Mouse (Mus musculus) E14TG2a.4 (cell line): ENCODE results near the gene Strn4.
A peak's percentile ranks its signal among the peaks of the same experiment; 100 is the strongest.

Source experiments
- H3K27me3 ChIP-seq: 2 replicates; pipeline ENCODE4 v1.6.1; 2014; ENCODE audit warnings: low read length, control low read depth; ENCODE audit not compliant: insufficient read depth
- H3K36me3 ChIP-seq: 2 replicates; pipeline ENCODE4 v1.6.1; 2014; ENCODE audit warnings: low read length, control low read depth; ENCODE audit not compliant: insufficient read depth
- H3K4me1 ChIP-seq: replicated peaks from 2 replicates; pipeline ENCODE4 v1.6.1; 2014; ENCODE audit warnings: low read depth, low read length, control low read depth
- H3K4me3 ChIP-seq: replicated peaks from 2 replicates; pipeline ENCODE4 v1.5.1; 2014; ENCODE audit warnings: mild to moderate bottlenecking, low read length
- H3K9me3 ChIP-seq: 2 replicates; pipeline ENCODE4 v1.6.1; 2014; ENCODE audit warnings: low read length, control low read depth
- CTCF ChIP-seq: conservative IDR thresholded peaks from 2 replicates; pipeline ENCODE4 v1.5.1; 2014; ENCODE audit warnings: low read length
- NANOG ChIP-seq: IDR thresholded peaks from 2 replicates; pipeline ENCODE4 v1.6.1; 2014; ENCODE audit warnings: borderline replicate concordance, low read length, mixed read lengths
- POU5F1 ChIP-seq: IDR thresholded peaks from 2 replicates; pipeline ENCODE4 v1.6.1; 2014; ENCODE audit warnings: low read length, borderline replicate concordance

The Strn4 gene

GRCm38 (mm10) chr7:16807936-16808335 is 7.8 kb upstream of the Strn4 start:
- H3K4me1 ChIP-seq, result peaks cover 35% of the 10 kb centered on the region
- no peaks in the 10 kb centered on the region for H3K9me3 ChIP-seq
- H3K4me3 ChIP-seq, result no peak overlapping the region
- H3K36me3 ChIP-seq, result peaks cover 9% of the 10 kb centered on the region; the same call in 1 of the 2 replicates
- no peak for TF ChIP-seq POU5F1
- peak; percentile 36 for TF ChIP-seq CTCF
- H3K27me3 ChIP-seq, result peaks cover 27% of the 10 kb centered on the region

GRCm38 (mm10) chr7:16808647-16809046 is 7.0 kb upstream of the Strn4 start:
- Histone ChIP-seq H3K27me3 (peaks cover 28% of the 10 kb centered on the region), H3K4me3 (no peak overlapping the region), H3K36me3 (peaks cover 13% of the 10 kb centered on the region), H3K9me3 (no peaks in the 10 kb centered on the region), H3K4me1 (peaks cover 35% of the 10 kb centered on the region)
- TF ChIP-seq NANOG (no peak), POU5F1 (no peak)

GRCm38 (mm10) chr7:16809739-16810138 is 6.0 kb upstream of the Strn4 start:
- no peak for TF ChIP-seq NANOG
- peak; percentile 87 for TF ChIP-seq CTCF
- peak overlapping the region; percentile 86 for H3K4me3 ChIP-seq
- H3K4me1 ChIP-seq, result peaks cover 33% of the 10 kb centered on the region
- H3K27me3 ChIP-seq, result peaks cover 28% of the 10 kb centered on the region
- peaks cover 24% of the 10 kb centered on the region for H3K36me3 ChIP-seq
- H3K9me3 ChIP-seq, result no peaks in the 10 kb centered on the region

GRCm38 (mm10) chr7:16810399-16810919 is 5.2 kb upstream of the Strn4 start:
- Histone ChIP-seq H3K4me1 (peaks cover 33% of the 10 kb centered on the region), H3K27me3 (peaks cover 28% of the 10 kb centered on the region), H3K4me3 (peak overlapping the region; percentile 86), H3K36me3 (peaks cover 27% of the 10 kb centered on the region), H3K9me3 (no peaks in the 10 kb centered on the region)
- TF ChIP-seq NANOG, result no peak
- no peak for TF ChIP-seq POU5F1
- TF ChIP-seq CTCF, result no peak

GRCm38 (mm10) chr7:16810920-16811648 is 4.6 kb upstream of the Strn4 start:
- H3K4me1 ChIP-seq, result peaks cover 37% of the 10 kb centered on the region
- peaks cover 27% of the 10 kb centered on the region for H3K36me3 ChIP-seq
- H3K4me3 ChIP-seq, result peak overlapping the region; percentile 86
- H3K9me3 ChIP-seq, result no peaks in the 10 kb centered on the region
- H3K27me3 ChIP-seq, result peaks cover 28% of the 10 kb centered on the region
- TF ChIP-seq NANOG, result no peak
- TF ChIP-seq CTCF, result no peak
- TF ChIP-seq POU5F1, result no peak

- H3K9me3 ChIP-seq, result no peaks in the 10 kb centered on the region
- H3K4me3 ChIP-seq, result peak overlapping the region; percentile 86
- peaks cover 28% of the 10 kb centered on the region for H3K27me3 ChIP-seq
- no peak for TF ChIP-seq CTCF
- no peak for TF ChIP-seq POU5F1
- no peak for TF ChIP-seq NANOG
- peaks cover 27% of the 10 kb centered on the region for H3K36me3 ChIP-seq
- peaks cover 37% of the 10 kb centered on the region for H3K4me1 ChIP-seq
Observed at GRCm38 (mm10) chr7:16811649-16812070, 4.0 kb upstream of the Strn4 start.

GRCm38 (mm10) chr7:16812505-16812904 is 3.2 kb upstream of the Strn4 start:
- no peak for TF ChIP-seq POU5F1
- peak; percentile 33; the same call in 1 of the 2 replicates for TF ChIP-seq CTCF
- H3K4me3 ChIP-seq, result no peak overlapping the region
- H3K4me1 ChIP-seq, result peaks cover 44% of the 10 kb centered on the region
- peaks cover 28% of the 10 kb centered on the region for H3K27me3 ChIP-seq
- H3K36me3 ChIP-seq, result peaks cover 27% of the 10 kb centered on the region
- H3K9me3 ChIP-seq, result no peaks in the 10 kb centered on the region

- H3K36me3 ChIP-seq, result peaks cover 46% of the 10 kb centered on the region
- peaks cover 51% of the 10 kb centered on the region for H3K4me1 ChIP-seq
- peaks cover 19% of the 10 kb centered on the region for H3K27me3 ChIP-seq
- peak overlapping the region; percentile 97 for H3K4me3 ChIP-seq
- H3K9me3 ChIP-seq, result no peaks in the 10 kb centered on the region
- TF ChIP-seq POU5F1, result no peak
- TF ChIP-seq NANOG, result no peak
- no peak for TF ChIP-seq CTCF
Observed at GRCm38 (mm10) chr7:16816078-16816474, 387 bp downstream of the Strn4 start.

- Histone ChIP-seq H3K27me3 (peaks cover 14% of the 10 kb centered on the region), H3K36me3 (peaks cover 51% of the 10 kb centered on the region), H3K9me3 (no peaks in the 10 kb centered on the region), H3K4me1 (peaks cover 53% of the 10 kb centered on the region), H3K4me3 (peak within 1 kb of the TSS; percentile 97)
- TF ChIP-seq POU5F1 (no peak), NANOG (no peak), CTCF (no peak)
Observed at GRCm38 (mm10) chr7:16816475-16817122, 910 bp downstream of the Strn4 start, which contains the start of gene Fkrp. TSS of gene Fkrp (minus strand) at chr7:16816732.
